Mouse (Mus musculus) spleen, adult 18-20 months (tissue): Measurements from ENCODE around the gene Snapc3.
"Not testable (repeated sequence)": the region's sequence is repeated elsewhere in the genome, so short reads cannot be mapped to it uniquely, and the experiment has no call there.

Experiments used
- DNase-seq, 2 experiments: peaks; one replicate each; pipeline ENCODE4 v3.0.0; 2022; ENCODE audit warnings: mixed read lengths in 2 of 2

Gene Snapc3

DNA sequence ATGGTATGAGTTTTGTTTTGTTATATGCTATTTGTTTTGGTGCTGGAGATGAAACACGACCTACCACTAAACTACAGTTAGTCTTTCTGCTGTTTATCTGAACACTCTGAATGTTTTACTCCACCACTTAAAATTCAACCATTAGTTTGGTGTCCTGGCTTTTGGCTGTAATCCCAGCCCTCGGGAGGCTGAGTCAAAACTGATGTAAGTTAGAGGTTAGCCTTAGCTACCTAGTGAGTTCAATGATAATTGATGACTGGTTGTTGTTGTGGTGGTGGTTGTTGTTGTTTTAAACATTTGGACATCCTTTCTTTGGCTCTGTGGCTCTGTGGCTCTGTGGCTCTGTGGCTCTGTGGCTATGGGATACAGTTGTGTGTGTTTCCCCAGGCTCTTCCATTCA lies 1.3 kb downstream of the Snapc3 start:
- no peak for DNase-seq

DNA sequence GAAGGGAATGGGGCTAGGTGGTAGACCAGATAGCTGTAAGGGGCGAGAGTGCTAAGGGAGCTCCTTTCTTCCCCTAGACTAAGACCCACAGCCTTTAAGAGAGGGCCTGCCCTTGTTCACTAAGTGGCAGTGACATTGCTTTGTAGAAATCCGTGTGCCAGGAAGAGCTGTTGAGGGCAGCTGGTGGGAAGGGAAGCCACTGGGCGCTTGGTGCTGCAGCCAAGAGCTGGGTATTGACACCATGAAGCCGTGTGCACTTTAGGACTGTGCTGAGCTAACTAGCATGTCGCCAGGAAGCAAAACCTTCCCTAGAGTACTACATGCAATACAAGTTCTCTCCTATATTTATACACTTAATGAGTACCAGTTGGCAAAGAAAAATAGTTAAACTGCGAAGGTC lies 6.1 kb downstream of the Snapc3 start:
- DNase-seq, result no peak

DNA sequence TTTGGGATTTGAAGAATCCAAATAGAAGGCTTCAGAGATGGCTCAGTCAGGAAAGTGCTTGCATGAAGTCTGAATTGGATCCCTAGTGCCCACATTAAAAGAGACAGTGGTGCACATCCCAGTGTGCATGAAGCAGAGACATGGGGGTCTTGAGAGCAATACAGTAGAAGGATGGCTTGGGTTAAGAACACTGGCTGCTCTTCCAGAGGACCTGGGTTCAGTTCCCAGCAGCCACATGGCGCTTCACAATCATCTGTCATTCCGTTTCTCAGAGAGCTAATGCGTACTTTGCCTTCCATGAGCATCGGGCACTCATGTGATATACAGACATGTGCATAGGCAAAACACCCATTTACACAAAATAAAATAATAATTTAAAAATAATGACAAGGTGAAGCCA lies 7.6 kb downstream of the Snapc3 start:
- no peak for DNase-seq

DNA sequence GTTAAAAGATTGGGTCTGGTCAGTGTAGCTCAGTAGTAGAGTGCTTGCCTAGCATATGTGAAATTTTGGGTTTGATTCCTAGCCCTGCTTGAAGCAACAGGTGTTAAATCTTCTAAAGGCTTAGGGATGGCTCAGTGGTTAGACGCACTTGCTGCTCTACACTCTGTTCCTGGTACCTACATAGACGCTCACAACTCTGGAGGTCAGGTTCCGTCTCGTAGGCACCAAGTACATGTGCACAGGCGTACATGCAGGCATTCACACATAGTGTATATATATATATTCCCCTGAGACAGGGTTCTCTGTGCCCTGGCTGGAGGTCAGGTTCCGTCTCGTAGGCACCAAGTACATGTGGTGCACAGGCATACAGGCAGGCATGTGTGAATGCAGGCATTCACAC lies 9.6 kb downstream of the Snapc3 start:
- DNase-seq, result no peak

DNA sequence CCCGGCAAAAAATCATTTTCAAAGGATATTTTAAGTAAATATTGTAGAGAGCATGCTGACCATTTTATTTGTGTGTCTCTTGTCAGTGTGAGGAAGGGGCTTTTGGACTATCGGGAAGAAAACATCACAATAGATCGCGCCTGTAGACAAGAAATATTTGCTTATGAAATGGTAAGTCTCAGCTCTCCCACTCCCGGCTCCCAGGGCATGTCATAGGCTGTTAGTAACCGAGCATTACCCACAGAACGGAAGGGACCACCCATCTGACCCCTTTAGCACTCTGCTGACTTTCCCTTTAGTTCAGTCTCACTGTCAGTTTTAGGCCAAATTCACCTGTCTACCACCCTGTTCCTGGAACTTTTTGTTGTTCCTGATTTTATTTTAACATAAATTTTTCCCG lies 10.2 kb downstream of the Snapc3 start:
- DNase-seq, result no peak

DNA sequence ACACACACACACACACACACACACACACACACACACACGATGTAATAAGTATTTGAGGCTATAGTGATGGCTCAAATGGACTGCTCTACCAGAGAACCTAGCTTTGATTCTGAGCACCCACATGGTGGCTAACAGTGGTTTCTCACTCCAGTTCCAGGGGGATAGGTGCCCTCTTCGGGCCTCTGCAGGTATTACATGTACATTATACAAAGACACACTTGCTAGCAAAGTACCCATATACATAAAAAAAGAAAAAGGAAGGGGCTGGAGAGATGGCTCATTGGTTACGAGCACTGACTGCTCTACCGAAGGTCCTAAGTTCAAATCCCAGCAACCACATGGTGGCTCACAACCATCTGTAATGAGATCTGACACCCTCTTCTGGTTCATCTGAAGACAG lies 11.3 kb downstream of the Snapc3 start:
- DNase-seq, result no peak

DNA sequence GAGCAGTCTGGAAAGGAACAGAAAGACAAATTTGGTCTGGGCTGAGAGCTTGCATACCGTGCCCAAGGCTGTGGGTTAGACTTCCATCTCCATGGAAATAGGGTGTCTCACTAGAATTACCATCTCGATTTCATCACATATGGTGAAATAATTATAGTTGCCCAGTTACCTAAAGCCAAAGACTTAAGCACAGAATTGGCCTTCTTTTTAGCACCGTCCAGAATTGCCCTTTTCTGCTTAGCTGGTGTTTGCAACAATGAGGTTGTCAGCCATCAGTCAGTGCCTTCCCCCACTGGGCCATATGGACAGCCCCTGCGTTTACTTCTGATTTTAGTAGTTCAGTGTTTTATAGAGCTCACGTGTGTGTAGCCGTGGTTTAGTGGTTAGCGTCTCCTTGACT lies 14.4 kb downstream of the Snapc3 start:
- DNase-seq, result no peak

DNA sequence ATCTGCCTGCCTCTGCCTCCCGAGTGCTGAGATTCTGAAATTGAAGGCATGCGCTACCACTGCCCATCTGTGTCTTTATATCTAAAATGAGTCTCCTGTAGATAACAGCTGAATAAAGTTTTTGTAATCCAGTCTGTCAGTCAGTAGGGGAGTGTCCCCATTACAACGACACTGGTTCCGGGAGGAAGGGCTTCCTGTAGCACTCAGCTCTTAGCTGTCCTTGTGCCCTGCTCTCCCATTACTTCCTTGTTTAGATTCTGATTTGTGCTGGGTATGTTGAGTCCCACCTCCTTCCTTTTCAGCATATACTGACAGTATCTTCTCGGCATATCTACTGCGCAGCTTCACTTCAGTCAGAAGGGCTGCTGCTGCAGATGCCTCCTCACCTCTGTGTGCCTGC lies 15.4 kb downstream of the Snapc3 start:
- DNase-seq, result no peak

DNA sequence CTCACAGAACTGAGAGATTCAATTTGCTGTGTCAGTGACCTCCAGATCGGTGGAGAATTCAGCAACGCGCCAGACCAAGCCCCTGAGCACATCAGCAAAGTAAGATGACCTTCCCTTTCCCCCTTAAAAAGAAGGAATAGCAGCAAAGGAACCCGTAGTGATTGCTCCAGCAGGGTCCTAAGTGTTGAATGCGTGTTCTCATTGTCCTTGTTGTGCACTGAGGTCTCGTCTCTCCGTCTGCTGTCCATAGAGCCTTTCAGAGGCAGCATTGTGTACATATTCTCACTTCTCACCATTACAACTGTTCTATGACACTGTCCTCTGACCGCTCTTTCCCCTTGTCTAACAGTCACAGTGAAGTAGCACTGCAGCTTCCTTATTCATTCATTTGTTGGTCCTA lies 18.9 kb downstream of the Snapc3 start:
- no peak for DNase-seq

DNA sequence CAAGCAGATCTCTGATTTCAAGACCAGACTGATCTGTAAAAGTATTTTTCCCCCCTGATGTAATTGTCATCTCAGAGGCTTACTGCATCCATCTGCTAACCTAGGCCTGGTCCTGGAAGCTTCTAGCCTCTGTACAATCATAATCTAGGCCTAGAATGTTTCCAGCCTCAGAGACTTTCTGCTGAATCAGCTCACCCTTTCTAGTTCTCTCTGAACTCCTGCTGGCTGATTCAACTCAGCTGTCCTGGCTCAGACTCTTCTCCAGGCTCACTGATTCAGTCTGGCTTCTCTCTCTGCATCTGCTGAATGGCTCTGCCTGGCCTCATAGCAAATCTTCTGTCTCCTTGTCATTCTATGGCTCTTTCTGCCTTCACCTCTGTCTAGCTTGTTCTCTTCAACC lies 20.6 kb downstream of the Snapc3 start:
- DNase-seq, result no peak

DNA sequence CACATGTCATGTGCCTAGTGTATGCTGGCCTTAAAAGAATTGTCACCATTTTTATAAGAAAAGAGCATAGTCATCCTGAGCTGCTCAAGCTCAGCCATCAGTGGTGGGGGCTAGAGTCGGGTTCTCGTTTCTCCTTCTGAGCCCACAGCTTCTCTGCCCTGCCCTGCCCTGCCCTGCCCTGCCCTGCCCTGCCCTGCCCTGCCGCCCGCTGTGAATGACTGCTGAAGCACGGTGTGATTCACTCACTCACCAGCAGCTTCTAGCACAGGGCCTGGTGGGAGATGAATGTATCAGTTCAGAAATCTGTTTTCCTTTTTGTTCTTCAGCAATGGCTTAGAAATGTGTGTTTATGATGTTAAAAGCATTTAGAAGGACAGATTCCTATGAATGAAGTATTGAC lies 21.5 kb downstream of the Snapc3 start:
- no peak for DNase-seq

DNA sequence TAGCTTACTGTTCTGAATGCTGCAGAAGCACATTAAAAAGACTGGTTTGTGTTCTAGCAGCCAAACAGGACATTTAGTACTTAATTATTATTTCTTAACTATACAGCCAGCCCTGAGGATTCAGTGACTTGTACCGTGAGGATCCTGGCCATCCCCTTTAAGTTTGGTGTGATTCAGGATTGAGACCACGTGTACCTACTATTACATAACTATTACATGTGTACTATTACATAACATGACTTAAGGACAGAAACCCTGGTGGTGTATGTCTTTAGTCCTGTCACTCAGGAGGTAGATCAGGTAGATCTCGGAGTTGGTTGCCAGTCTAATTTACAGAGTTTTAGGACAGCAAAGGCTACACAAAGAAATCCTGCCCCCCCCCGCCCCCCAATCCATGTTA lies 23.5 kb downstream of the Snapc3 start:
- no peak for DNase-seq

DNA sequence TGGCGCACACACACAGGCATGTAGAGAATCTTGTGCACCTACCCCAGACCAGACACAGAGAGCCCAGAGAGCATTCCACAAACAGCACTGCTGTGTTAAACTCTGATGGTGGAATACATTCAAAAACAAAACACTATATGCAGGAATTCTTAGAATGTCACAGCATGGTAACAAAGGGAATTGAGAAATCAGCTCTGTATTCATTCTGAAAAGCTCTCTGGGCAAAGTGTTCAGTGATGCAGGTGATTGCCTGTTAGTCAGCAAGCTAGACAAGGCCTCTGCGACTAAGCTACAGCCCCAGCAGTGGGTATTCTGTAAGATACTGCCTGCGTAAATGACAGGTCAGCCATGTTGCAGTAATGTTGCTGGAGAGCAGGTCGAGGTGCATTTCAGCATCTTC lies 33.3 kb downstream of the Snapc3 start:
- DNase-seq, result no peak

DNA sequence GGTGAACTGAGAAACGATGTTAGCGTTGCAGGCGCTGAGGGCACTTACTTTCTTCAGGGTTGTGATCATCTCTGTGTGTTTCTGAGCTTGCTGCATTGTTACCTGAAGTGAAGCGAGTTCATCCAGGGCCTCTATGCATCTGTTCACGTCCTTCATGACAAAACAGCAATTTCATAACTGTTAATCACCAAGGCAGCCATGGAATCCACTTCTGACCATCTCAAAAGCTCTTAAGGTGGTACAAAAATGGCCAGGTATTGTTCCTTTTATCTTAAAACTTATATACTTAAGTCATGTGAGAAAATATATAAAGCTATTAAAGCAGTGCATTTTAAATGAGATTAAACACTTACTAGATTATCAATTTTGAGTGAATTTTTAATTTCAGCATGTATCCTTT lies 42.6 kb downstream of the Snapc3 start:
- DNase-seq, result no peak

DNA sequence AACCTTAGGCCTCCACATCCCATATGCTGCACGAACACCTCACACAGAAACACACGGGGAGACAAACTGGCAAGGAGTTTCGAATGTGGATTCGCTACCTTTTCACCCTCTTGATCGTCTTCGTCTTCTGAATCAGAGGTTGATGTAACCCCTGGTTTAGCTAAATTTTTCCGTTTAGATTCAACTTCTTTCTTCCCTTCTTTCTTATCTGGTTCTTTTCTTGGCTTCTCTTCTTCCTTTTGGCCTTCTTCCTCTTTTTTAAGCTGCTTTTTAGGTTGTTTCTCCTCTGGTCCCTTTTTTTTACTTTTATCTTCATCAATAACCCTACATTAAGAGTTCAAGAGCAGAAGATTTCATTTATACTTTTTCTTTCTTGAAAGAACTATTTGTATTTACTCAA lies 47.3 kb downstream of the Snapc3 start:
- DNase-seq, result no peak

DNA sequence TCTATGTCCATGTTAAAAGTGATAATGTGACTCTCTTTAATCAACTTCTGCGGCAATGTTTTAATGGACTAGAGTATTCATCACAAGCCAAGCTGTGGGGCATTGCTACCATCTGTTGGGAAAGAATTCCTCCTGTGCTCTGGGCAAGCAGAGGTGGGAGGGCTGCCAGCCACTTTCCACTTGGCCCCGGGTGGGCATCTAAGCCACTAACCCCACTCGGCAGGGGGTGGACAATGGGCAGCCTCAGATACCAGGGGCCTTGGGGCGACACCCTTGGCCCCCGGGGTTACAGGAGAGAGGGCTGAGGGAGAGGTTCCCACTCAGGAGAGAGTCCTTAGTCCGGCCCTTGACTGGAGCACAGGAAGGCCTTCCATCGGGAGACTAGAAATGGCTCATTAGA lies 50.1 kb downstream of the Snapc3 start:
- DNase-seq, result no peak

DNA sequence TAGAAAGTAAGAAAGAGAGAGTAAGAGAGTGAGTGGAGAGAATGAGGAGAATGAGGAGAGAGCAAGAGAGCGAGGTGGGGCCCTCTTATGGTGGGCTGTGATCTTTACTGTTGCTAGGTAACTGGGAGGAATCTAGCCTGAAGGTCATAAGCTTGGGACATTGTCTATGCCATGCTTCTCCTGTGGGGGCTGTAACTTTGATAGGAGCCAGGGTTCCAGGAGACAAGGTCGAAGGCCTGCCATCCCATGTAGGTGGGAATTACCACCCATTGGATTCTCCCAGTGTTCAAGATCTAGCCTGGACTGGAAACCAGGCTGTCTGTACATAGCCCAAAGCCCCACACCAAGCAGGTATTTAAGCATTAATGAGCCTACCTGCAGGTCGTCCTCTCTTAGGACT lies 50.7 kb downstream of the Snapc3 start:
- DNase-seq, result no peak

DNA sequence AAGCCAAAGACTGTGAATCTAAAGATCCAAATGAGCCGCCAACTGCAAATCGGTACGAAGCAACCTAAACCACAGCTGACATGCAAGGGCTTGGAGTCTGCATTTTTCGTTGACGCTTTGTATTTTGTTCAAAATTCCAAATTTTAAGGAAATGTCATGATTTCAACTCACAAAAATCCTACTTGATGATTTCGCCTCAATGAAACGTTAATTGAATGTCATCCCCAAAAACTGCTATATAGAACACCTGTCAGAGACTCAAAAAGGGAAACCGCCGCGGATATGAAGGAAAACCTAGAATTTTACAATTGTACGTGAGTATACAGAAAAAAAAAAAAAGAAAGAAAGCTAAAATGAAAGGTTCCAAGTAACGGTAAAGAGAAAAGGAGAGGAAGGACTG lies 67.7 kb downstream of the Snapc3 start:
- no peak for DNase-seq

DNA sequence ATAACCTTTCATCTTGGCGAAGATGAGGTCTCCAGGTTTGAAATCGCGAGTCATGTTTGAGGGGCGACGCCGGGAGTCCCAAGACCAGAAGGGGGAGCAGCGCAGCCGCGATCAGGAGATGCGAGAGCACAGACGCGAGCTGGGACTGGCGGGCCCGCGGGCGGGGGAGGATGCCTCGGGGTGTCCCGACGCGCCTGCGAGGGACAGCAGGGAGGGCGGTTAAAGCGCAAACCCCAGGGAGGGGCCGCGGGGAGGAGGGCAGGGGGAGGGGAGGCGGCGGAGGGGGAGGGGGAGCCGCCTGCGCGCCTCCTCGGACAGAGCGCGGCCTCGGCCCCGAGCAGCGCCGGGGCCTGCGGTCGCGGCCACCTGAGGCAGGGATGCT lies 68.2 kb downstream of the Snapc3 start:
- peak; percentile 81 to 82 for DNase-seq

DNA sequence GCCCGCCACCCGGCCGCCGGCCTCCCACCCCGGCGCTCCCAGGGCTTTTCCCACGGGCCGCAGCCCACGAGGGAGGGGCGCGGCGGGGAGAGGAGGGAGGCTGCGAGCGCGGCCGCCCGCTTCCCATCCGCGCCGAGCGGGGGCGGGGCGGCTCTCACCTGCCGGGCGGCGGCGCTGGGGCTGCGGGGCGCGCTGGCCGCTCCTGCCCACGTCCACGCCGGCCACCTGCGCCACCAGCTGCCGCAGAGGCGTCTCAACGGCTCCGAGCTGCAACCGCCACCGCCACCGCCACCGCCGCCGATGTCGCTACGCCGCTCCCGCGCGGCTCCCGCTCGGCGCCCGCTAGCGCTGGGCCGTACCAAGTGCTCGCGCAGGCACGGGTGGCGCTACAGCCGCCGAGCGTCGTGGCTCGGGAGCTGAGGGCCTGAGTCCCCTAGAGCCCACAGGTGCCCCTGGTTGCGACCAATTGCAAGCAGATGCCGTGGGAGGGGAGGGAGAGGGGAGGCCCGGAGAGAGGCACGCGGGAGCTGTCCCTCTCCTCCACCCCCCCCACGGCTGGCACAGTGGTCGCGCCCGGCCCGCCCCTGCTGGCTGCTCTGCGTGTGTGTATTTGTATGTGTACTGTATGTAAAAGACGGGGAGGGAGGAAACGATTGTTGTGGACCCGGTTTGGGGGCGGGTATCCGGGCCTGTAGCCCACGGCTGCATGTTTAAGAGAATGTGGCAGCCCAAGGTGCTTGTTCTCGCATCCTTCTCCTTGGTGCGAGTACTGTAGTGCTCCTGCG lies 68.8 kb downstream of the Snapc3 start, which contains the start of gene Psip1:
Gene Psip1 (minus strand): TSS at position 343 of the 785 bp plus-strand sequence.
- peak; percentile 78 to 89 for DNase-seq

DNA sequence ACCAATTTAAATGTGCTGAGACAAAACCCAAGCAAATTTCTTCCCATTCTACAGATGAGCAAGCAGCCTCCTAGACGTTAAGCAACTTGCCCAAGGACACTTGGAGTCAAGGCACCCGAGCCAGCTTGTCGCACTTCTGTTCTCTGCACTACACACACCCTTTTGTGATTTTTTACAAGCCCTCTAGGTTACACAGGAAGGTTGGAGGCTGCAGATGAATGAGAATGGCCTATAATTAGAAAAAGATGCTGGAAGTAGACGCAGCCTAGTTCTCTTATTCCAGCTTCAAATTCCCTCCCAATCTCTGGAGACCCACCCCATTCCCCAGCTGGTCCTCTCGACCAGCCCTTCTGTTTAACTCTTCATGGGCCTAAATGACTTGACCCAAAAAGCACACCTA lies 71.6 kb downstream of the Snapc3 start:
- no peak for DNase-seq

DNA sequence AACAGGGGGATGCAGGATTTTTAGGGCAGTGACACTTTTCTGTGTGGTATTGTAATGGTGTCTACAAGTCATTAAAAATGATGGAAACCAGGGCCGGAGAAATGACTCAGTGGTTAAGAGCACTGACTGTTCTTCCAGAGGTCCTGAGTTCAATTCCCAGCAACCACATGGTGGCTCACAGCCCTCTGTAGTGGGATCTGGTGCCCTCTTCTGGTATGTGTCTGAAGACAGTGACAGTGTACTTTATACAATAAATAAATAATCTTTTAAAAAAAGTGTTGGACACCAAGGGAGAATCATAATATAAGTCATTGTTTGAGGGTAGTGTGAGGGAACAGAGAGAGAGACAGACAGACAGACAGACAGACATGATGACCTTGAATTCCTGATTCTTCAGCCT lies 75.6 kb downstream of the Snapc3 start:
- no peak for DNase-seq

DNA sequence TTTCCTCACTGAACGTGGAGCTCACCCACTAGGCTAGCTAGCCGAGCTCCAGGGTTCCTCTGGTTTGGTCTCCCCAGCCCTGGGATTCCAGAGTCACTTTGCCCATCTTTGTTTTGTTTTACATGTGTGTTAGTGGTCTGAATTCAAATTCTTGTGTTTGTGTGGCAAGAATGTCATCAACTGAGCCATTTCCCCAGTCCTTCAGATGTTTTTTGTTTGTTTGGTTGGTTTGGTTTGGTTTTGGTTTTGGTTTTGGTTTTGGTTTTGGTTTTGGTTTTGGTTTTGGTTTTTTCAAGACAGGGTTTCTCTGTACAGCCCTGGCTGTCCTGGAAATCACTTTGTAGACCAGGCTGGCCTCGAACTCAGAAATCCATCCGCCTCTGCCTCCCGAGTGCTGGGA lies 79.5 kb downstream of the Snapc3 start:
- not testable (repeated sequence) for DNase-seq

DNA sequence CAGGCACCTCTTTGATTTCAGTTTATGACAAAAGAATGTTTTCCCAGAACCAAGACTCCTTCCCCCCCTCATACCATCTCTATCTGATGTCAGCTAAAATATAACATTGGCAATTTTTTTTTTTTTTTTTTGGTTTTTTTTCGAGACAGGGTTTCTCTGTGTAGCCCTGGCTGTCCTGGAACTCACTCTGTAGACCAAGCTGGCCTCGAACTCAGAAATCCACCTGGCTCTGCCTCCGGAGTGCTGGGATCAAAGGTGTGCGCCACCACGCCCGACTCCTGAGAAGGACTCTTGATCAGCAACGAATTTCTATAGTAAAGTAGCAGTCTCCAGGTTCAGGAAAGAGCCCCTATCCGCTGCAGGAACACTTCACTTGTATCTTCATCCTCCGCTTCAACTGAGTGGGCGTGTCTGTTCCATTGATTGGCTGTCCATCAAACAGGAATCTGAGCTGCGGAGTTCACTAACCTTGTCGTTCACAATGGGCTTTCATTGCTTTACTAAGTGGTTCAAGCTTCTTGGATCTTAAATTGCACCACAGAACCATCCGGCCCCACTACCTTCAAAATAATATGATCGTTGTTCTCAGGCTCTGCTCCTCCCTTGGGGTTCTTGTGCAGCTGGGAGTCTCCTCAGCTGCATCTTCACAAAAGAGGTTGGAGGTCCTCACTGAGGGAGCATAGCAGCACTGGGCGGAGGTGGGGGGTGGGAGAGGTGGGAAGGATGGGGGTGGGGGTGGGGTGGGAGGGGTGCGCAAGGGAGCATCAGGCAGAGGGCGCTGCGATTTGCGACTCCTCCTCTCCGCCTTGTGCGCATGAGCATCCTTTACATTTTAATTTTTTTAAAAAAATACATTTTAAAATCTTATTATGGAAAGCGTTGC lies 82.9 kb downstream of the Snapc3 start:
- DNase-seq, result no peak
